ENCODE assay signal across 8 mouse cellular contexts in genomic region chr12:21135651-21136461, GRCm38 (mm10).
A peak's percentile ranks its signal among the peaks of the same experiment; 100 is the strongest.
DNase-seq lines count a peak whose midpoint lies in the region; ATAC-seq and TF ChIP-seq lines count a peak whose summit lies in the region.

No protein-coding gene starts in this region.

- ATAC-seq in lung, embryonic 14.5 days (ENCODE audit: insufficient read depth): peak; percentile 74
- ATAC-seq in heart, embryonic 15.5 days (replicated peaks; ENCODE audit: insufficient number of reproducible peaks, insufficient read depth, low FRiP score, low read depth): peak; percentile 80
- ATAC-seq in granulocyte monocyte progenitor cell, adult 5-6 weeks (replicated peaks; ENCODE audit: poor library complexity, severe bottlenecking): no peak

- DNase-seq in lung, embryonic 14.5 days: peak; percentile 57
- no peak for DNase-seq in lung, postnatal 25 days (ENCODE audit: low spot score)
- peak; percentile 28 for DNase-seq in c-Kit-positive CD71-positive TER-119-positive erythroid progenitor cells, embryonic 14.5 days (ENCODE audit: low spot score)
- DNase-seq in liver: peak; percentile 57
- no peak for DNase-seq in spleen, postnatal 14 days (ENCODE audit: low spot score in 2 of 2)
- DNase-seq in left cerebral cortex, adult 11 months (ENCODE audit: low spot score): no peak

- peaks cover 18% of the 10 kb centered on the region for H3K4me1 ChIP-seq in lung, embryonic 14.5 days (ENCODE audit: insufficient read depth)
- peaks cover 78% of the 10 kb centered on the region for H3K4me1 ChIP-seq in heart, embryonic 15.5 days (replicated peaks)

- no peak overlapping the region for H3K4me3 ChIP-seq in lung, embryonic 14.5 days (ENCODE audit: low read depth, low read length)
- H3K4me3 ChIP-seq in heart, embryonic 15.5 days: no peak overlapping the region

- H3K4me2 ChIP-seq in lung, embryonic 14.5 days: no peak overlapping the region
- H3K4me2 ChIP-seq in heart, embryonic 15.5 days: peak overlapping the region; percentile 12; the same call in 1 of the 2 replicates

- H3K27me3 ChIP-seq in lung, embryonic 14.5 days (ENCODE audit: insufficient read depth, low read length): no peaks in the 10 kb centered on the region
- H3K27me3 ChIP-seq in heart, embryonic 15.5 days: no peaks in the 10 kb centered on the region

- TF ChIP-seq CTCF in lung, embryonic 14.5 days (IDR thresholded peaks at IDR 0.05; ENCODE audit: low read depth): no peak

- no peak overlapping the region for H3K9ac ChIP-seq in lung, embryonic 14.5 days
- no peak overlapping the region for H3K9ac ChIP-seq in heart, embryonic 15.5 days

- WGBS in lung, embryonic 14.5 days: 36% methylated on average over 8 of the region's 8 CpGs
- WGBS in heart, embryonic 15.5 days: 17% methylated on average over 8 of the region's 8 CpGs

- no peaks in the 10 kb centered on the region for H3K9me3 ChIP-seq in lung, embryonic 14.5 days (ENCODE audit: low read depth, low read length)
- H3K9me3 ChIP-seq in heart, embryonic 15.5 days (replicated peaks): no peaks in the 10 kb centered on the region

- peak overlapping the region; percentile 68; the same call in 1 of the 2 replicates for H3K27ac ChIP-seq in lung, embryonic 14.5 days (ENCODE audit: low read depth)
- peak overlapping the region; percentile 74 for H3K27ac ChIP-seq in heart, embryonic 15.5 days

- H3K36me3 ChIP-seq in lung, embryonic 14.5 days (ENCODE audit: insufficient read depth): no peaks in the 10 kb centered on the region
- H3K36me3 ChIP-seq in heart, embryonic 15.5 days: no peaks in the 10 kb centered on the region

Comparison
In these comparisons a context has a peak if more than half of its experiments do, and no peak if none do; other contexts are left out.
1. DNase-seq: peak in lung, embryonic 14.5 days (single experiment), c-Kit-positive CD71-positive TER-119-positive erythroid progenitor cells, embryonic 14.5 days (single experiment) and liver (single experiment); none in lung, postnatal 25 days (single experiment), spleen, postnatal 14 days (0 of 2) and left cerebral cortex, adult 11 months (single experiment).